Mouse (Mus musculus) small intestine, adult 2 months (tissue): Measurements from ENCODE around the gene Tac4.

Experiments
- CTCF ChIP-seq: fragments of 200-500 bp; IDR thresholded peaks from 2 replicates; pipeline ENCODE4 v1.5.1; 2012; ENCODE audit warnings: low read depth, mild to moderate bottlenecking, control low read depth, inconsistent platforms, low read length, moderate library complexity, mixed read lengths; ENCODE audit not compliant: insufficient replicate concordance, insufficient read length; ENCODE audit errors: extremely low read depth
- POLR2A ChIP-seq: fragments of 200-500 bp; IDR thresholded peaks from 2 replicates; pipeline ENCODE4 v1.6.1; 2012; ENCODE audit warnings: low read depth, mild to moderate bottlenecking, control low read depth, inconsistent platforms, low read length, moderate library complexity

DNA sequence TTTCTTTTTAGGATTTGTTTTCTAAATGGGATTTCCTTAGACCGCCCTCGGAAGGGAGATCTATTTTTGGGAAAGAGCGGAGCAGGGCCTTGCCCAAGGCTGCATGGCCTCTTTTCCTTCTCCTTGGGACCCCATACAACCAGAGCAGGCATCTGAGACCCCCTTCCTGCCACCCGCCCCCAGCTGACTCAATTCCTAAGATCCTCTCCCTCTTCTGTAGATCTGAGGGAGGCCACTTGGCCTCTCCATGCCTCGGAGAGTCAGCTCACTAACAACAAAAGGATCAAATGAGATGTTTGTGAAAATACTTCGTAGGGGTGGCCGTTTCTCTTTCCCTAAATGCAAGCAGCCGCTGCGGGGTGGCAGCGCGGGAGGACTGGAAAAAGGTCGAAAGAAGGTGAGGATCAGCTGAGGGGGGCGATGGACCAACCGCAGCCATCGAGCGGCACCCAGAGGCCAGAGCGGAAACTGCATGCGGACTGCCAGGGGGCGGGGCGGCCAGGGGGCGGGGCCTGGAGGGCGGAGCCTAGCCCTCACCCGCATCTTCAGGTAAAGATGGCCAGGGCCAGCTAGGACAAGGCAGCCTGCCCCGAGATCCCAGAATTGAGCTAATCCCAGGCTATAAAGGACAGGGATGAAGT lies 29.5 kb upstream of the Tac4 start:
- TF ChIP-seq CTCF, result peak; percentile 67; the same call in 1 of the 2 replicates
- TF ChIP-seq POLR2A, result no peak
